Mouse (Mus musculus) heart, adult 10 weeks (tissue): ENCODE data around the gene Mrpl45. TPM values are rescaled to one million over a fixed set of nuclear protein-coding genes. Genes with fewer than 3 reads are reported as not detected.

Source experiments
- polyA plus RNA-seq: library from polyadenylated mRNA; stranded (reverse); fragments of 350-450 nt; fragmentation: Illumina TruSeq; extraction: RNeasy Lipid Tissue Mini Kit (QIAGEN cat#74804); gene quantifications from one replicate; pipeline ENCODE4 v1.2.3, GENCODE M21; 2014; ENCODE audit warnings: low read depth, low replicate concordance

Gene Mrpl45
- polyA plus RNA-seq: 56.2 TPM

DNA sequence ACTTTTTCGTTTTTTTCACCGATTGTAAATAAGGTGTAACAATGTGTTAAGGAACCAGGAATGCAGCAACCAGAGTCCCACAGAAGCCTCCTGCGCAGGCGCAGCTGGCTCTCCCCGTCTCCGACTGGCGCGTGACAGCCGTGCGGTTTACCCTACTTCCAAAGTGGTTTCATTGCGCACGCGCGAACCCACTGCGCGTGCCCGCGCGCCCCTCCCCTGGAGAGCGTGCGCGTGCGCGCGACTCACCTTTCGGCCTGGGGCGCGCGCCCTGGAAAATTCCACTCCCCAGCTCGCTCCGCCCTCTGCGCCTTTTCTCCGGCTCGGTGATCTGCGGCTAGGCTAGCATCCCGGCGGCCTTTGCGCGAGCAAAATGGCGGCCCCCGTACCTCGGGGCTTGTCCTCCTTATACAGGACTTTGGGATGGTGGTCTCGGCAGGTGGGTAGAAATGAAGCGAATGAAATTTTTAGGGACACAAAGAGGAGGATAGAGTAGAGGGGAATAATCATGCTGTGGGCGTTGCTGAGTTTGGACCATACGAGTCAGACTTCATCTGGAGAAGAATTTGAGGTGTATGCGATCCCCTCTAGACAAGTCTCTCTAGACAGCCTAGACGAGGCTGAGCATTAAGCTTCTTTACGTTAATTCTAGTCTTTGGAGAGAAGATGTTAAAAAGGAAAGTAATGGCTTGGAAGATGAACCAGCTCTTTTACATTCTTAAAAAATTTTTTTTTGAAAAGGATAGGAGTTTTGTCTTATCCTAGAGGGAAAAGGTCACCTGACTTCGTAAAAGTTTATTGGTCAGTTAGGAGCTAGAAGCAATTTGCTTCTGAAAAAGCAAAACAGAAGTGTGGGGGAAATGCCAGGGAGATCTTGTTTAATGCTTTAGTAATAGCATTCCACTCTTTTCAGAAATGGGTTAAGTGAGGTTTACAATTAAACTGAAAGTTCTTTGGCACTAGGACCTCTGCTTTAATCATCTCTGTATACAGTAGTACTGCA is at the start of gene Mrpl45:
Gene Mrpl45, plus strand, starts transcription at position 213 of the 1,000 bp plus-strand sequence.

DNA sequence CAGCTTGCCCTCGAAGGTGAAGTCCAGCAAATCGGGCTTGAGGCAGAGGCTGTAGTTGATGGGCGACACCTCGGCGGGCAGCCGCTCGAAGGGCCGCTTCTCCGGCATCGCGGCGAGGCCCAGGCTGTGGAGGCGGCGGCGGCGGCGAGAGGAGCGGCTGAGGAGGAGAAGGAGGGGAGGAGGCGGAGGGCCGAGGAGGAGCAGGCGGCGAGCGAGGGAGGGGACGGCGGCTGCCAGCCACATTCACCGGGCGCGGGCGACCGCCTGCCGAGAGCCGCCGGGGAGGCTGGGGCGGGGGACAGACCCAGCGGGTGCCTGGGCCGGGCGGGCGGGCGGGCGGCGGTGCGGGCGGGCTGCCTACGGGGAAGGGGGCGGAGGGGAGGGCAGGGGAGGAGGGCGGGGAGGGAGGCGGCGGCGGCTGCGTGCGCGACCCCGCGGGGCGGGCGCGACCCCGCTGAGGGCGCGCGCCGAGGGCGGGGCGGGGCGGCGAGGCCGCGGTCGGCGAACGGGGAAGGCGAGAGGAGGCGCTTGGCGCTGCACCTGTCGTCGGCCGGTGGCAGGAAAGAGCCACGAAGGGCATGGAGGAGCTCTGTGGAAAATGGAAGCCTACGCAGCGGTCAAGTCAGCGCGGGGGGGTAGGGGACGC is 35.2 kb upstream of the Mrpl45 start, which contains the start of gene Npepps:
Gene Npepps, minus strand, starts transcription at position 423 of the 646 bp plus-strand sequence.

DNA sequence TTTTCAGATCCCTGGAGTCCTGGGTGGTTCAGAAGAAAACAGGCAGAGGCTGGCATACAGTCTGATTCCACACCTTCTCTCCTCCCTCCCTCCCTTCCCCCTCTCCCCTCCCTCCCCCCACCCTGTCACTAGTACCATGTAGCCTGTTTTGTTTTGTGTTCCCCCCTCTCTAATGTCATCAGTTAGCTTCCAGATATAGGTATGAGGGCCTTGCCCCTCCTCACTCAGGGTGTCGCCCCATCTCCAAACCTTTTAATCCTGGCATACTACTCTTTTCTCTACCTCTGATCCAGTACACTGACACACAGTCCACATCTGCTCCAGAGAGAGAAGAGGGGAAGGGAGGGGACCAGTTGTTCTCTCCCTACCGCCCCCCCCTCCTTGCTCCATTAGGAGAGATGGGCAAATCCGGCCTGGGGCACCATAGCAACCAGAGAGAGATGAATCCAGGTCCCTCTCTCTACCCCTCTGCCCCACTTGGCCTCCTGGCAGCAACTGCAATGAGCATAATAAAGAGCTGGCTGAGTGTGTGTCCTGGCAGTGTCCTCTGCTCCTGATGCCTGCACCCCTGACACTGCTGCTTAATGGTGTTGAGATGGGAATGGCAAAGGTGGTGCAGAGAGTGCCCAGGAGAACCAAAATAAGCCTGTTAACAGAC is 36.6 kb downstream of the Mrpl45 start, which contains the start of gene Gpr179:
Gene Gpr179, minus strand, starts transcription at position 51 of the 658 bp plus-strand sequence.

DNA sequence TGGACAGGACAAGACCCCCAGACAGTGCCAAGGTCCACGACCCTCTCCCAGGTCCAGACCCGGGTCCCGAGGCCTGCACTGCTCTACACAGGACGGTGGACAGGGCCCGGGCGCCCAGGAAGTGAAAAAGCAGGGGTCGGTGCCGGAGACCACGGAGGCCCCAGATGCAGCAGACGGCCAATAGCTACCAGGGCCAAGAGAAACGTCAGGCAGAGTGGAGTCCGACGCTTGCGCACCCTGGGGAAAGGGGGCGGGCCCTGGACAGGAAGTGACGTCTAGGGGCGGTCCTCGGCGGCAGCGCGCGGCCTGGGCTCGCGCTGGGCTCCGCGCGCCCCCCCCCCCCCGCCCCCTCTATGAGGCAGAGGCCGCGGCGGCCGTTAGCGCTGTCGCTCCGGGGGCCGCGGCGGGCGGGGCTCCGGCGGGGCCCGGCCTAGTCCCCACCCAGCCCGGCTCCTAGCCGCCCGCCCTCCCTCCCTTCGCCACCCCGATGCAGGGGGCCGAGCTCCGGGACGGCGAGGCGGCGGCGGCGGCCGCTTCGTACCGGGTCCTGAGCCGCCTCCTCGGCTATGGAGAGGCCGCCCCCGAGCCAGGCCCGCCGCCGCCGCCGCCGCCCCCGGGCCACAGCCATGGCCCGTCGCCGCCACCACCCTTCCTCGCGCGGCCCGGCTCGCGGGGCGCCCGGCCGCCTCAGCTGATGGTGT is 46.6 kb downstream of the Mrpl45 start, which contains the start of gene Socs7:
Gene Socs7, plus strand, starts transcription at position 604 of the 701 bp plus-strand sequence.

Other genes starting within 250 kb of the Mrpl45 start
- not detected for gene Tbx21, start 200.4 kb upstream of the Mrpl45 start, polyA plus RNA-seq
- 10.6 TPM for gene Tbkbp1, start 164.2 kb upstream of the Mrpl45 start, polyA plus RNA-seq
- 64.4 TPM for gene Kpnb1, start 127.8 kb upstream of the Mrpl45 start, polyA plus RNA-seq
- gene Npepps, start 35.1 kb upstream of the Mrpl45 start, polyA plus RNA-seq: 63.7 TPM
- gene Gpr179, start 36.4 kb downstream of the Mrpl45 start, polyA plus RNA-seq: not detected
- gene Socs7, start 46.8 kb downstream of the Mrpl45 start, polyA plus RNA-seq: 16.7 TPM
- 13.0 TPM for gene Arhgap23, start 99.8 kb downstream of the Mrpl45 start, polyA plus RNA-seq
- not detected for gene 4933428G20Rik, start 184.6 kb downstream of the Mrpl45 start, polyA plus RNA-seq